Mouse (Mus musculus): ENCODE measurements around the gene Ms4a14.
"Not testable (repeated sequence)": the region's sequence is repeated elsewhere in the genome, so short reads cannot be mapped to it uniquely, and the experiment has no call there.

The Ms4a14 gene

DNA sequence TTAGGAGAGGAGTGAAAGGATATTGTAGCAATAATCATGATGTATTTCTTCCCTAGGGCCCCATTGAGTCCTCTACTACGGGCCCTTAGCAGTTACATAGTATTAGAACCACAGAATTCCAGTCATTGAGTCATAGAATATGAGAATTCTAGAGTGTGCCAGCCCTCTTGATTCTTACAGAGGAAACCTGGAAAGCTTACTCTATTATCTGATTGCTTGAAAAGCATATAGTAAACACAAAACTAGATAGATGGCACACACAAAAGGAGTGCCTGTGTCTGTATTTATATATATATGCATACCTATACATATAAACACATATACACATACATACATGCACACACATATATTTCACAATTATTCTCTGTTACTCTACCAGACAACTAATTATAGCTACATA lies at the start of gene Ms4a14:
Ms4a14 (minus strand) TSS at position 101 of the 400 bp plus-strand sequence.
- DNase-seq (ENCODE audit: low spot score) = no peak

GRCm38 (mm10) chr19:11362002-11362401 lies 47.7 kb upstream of the Ms4a14 start:
- DNase-seq (ENCODE audit: low spot score) = no peak

DNA sequence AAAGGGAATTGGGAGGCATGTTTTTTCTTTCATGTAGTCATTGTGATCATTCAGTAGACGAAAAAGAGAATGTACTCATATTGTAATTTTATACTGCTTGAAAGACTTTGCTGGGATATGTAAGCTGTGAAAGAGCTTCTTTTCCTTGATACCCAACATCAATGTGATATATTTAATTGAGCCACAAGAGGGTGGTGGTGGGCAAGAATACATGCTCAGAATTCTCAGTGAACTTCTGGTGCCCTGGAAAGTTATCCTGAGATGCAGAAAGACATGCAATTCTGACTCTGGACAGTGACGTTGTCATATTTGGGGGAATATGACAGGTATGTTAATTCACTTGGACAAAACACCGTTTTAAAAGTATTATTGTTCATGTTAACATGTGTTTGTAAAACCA lies 45.9 kb upstream of the Ms4a14 start:
- no peak for DNase-seq (ENCODE audit: low spot score)

GRCm38 (mm10) chr19:11355730-11356129 lies 41.5 kb upstream of the Ms4a14 start:
- peak; percentile 9 for DNase-seq (ENCODE audit: low spot score)

DNA sequence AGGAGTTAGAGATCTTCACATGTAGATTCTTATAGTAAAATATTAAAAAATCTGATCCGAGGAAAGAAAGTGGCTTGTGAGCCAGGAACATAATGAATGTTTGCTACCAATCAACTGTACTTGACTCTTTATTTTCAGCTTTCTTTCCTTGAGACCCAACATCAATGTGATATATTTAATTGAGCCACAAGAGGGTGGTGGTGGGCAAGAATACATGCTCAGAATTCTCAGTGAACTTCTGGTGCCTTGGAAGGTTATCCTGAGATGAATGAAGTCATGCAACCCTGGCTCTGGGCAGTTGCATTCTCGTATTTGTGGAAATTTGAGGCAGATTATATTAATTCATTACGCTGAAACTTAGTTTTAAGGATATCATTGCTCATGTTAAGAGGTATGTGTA lies 37.6 kb upstream of the Ms4a14 start:
- DNase-seq (ENCODE audit: low spot score) = no peak

GRCm38 (mm10) chr19:11349698-11350481 lies 35.6 kb upstream of the Ms4a14 start:
- no peak for DNase-seq (ENCODE audit: low spot score)

- no peak for DNase-seq (ENCODE audit: low spot score)
Measured at GRCm38 (mm10) chr19:11343992-11344391, 29.7 kb upstream of the Ms4a14 start.

DNA sequence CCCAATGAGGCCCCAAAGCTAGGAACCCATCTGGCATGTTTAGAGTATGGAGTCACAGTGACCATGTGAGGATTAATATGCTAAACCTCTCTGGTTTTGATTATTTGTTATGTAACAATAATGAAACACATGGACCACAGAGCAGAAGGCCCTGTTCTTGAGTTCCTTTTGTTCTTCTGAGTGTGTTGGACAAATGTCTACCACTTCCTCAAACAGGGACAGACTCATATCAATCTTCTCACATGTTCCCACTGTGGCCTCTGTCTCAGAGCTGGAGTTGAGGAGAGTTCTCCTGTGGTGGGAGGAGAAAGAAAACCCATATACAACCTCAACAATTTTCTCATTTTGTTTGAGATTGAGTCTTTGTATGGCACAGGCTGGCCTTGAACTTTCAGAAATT lies 28.9 kb upstream of the Ms4a14 start:
- no peak for DNase-seq (ENCODE audit: low spot score)

- DNase-seq (ENCODE audit: low spot score) = no peak
Measured at GRCm38 (mm10) chr19:11335932-11336331, 21.7 kb upstream of the Ms4a14 start, which contains the start of gene Ms4a7. Gene Ms4a7 (minus strand): TSS chr19:11336146.

GRCm38 (mm10) chr19:11321123-11321522 lies 6.9 kb upstream of the Ms4a14 start:
- DNase-seq (ENCODE audit: low spot score) = no peak

DNA sequence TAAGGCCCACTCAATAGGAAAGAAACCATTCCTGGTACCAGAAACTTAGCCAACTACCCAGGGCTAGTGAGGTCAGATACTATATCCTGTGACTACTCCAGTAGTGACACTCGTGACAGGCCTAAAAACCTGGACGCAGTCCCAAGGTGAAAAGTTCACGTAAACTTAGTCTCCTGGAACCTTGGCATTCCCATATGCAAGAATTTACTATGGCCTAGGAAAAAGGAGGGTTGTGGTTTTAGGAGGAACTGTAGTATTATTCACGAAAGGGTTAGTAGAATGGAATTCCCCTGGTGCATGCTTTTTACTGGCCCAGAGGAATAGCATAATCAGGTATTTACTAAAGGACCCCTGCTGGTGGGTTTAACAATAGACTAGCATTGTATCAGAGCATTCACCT lies 2.5 kb upstream of the Ms4a14 start:
- no peak for DNase-seq (ENCODE audit: low spot score)

GRCm38 (mm10) chr19:11308888-11309287 lies 5.4 kb downstream of the Ms4a14 start:
- no peak for DNase-seq (ENCODE audit: low spot score)

GRCm38 (mm10) chr19:11299529-11299928 lies 14.7 kb downstream of the Ms4a14 start:
- not testable (repeated sequence) for DNase-seq (ENCODE audit: low spot score)

DNA sequence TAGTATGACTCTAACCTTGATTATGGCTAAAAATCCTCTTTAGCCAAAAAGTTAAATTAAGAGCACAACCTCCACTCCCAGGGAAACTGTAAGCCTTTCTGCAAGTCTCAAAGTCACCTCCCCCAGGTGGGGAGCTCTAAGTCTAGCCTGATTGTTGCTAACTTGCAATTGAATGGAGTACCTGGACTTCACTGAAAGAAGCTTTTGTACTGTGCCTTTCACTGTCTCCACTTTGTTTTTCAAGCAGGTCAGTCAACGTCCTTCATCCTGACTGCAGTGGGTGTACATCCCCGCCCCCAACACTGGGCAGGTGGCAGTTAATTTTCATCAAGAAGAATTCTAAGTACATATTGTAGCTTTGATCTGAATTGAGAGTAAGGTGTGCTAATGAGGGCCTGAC lies 15.3 kb downstream of the Ms4a14 start:
- DNase-seq (ENCODE audit: low spot score) = no peak

- not testable (repeated sequence) for DNase-seq (ENCODE audit: low spot score)
Measured at GRCm38 (mm10) chr19:11293616-11294015, 20.6 kb downstream of the Ms4a14 start.

- DNase-seq (ENCODE audit: low spot score) = no peak
Measured at GRCm38 (mm10) chr19:11292990-11293389, 21.3 kb downstream of the Ms4a14 start.

GRCm38 (mm10) chr19:11283773-11284172 lies 30.5 kb downstream of the Ms4a14 start, which contains the start of gene Ms4a5:
Gene Ms4a5 (minus strand): TSS chr19:11283873.
- DNase-seq (ENCODE audit: low spot score) = no peak

GRCm38 (mm10) chr19:11280223-11280622 lies 34.0 kb downstream of the Ms4a14 start:
- no peak for DNase-seq (ENCODE audit: low spot score)

GRCm38 (mm10) chr19:11276431-11276830 lies 37.8 kb downstream of the Ms4a14 start:
- DNase-seq (ENCODE audit: low spot score) = no peak

DNA sequence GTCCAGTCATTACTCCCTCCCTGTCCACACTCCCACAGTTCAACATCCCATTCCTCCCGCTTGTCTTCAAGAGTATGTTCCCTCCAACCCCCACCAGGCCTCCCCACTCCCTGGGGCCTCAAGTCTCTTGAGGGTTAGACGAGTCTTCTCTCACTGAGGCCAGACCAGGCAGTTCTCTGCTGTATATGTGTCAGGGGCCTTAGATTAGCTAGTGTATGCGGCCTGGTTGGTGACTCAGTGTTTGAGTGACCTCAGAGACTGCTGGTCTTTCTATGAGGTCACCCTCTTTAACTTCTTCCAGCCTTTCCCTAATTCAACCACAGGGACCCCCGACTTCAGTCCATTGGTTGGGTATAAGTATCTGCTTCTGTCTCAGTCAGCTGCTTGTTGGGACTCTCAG lies 47.3 kb downstream of the Ms4a14 start:
- DNase-seq (ENCODE audit: low spot score) = no peak

DNA sequence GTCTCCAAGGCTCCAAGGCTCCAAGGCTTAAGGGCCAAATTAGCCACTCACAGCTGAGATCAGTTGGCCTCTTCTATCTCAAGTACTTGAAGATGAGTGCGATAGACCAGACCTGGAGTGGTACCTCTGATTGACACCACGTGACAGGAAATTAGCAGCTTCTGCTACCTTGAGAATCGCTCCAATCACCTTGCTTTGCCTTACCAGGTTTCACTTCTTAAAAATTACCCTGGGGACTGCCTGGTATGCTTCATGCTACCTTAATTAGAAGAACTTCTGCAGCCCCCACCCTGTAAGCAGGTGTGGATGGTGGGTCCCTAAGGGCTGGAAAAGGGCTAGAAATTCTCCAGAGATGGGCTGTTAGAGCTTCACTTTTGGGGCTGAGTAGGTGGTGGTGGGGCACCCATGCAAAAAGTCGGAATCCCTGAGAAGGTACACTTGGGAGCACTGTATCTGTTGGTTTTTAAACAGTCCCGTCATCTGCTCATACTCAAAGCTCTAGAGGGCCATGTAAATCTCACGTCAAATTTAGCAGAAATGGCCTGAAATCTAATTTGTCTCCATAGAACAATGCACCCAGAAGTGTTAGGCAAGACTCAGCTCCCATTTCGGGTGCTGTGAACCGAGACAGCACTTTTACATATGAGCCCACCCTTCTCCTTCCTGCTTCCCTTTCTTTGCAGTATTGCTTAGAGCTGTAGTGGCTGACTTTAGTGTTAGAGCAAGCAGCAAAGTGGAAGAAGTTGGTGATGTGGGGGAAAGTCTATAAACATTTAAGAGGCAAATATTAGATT lies 48.0 kb downstream of the Ms4a14 start, which contains the start of gene Ms4a1:
Ms4a1 (minus strand) TSS at position 190 of the 794 bp plus-strand sequence.
- peak; percentile 29 for DNase-seq (ENCODE audit: low spot score)

- DNase-seq (ENCODE audit: low spot score) = no peak
Measured at GRCm38 (mm10) chr19:11264602-11265185, 49.6 kb downstream of the Ms4a14 start.

DNA sequence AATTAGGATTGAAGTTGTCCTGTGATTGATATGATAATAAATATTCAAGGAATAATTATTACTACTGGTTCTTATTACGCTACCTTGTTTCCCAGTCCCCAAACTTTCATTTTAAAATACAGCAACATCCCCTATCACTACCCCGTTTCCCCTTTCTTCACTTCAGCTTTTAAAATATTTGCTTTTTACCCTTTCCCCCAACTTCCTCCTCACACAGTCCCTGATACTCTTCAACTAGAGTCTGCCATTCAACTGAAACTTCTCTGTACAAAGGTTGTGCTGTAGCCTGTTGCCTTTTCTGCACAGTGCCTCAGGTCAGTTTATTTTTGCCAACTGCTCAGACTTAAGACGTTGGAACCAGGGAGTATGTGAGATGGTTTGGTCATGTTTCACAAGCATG lies 50.7 kb downstream of the Ms4a14 start:
- no peak for DNase-seq (ENCODE audit: low spot score)
